Comparison of ENCODE assay signal across 9 mouse cellular contexts in the genomic region with DNA sequence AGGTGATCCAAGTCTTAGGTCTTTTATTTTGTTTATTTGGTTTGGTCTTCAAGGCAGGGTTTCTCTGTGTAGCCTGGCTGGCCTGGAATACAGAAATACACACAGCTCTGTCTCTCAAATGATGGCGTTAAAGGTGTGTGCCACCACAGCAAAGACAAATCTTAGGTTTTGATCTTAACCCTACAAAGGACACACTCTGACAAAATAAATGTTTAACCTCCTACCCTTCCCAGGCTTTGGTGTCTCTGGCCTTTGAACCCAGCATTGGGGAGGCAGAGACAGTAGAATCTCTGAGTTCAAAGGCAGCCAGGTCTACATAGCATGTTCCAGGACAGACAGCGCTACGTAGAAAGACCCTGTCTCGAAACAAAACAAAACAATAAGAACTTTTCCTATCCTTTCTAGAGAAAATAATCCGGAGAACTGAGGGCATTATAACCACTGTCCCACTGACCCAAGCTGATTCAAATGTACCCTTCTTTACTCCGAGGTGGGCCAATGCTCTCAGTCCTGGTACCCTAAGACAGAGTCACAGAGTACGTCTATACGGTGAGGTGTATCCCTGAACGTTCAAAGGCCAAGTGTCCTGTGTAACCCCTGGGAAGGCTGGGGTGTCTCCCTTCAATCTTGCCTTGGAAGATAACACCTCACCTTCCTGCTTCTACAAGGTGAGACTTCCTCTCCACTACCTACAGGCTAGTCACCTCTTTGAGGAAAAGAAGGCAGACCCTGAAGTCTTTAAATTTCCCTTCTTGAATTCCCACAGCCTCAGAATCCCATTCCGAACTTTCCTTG. TPM values are rescaled to one million over a fixed set of nuclear protein-coding genes. Genes with fewer than 3 reads are reported as not detected.
A peak's percentile ranks its signal among the peaks of the same experiment; 100 is the strongest.
DNase-seq lines count a peak whose midpoint lies in the region; ATAC-seq and TF ChIP-seq lines count a peak whose summit lies in the region.
"Had no signal": no experiment of that assay in that cellular context is flagged by ENCODE, and none has a peak within 500 bp of the region (broad histone marks: within the 10 kb centered on the region; RNA-seq: fewer than 3 reads in every experiment).

No protein-coding gene starts in this region.

- H3K27me3 ChIP-seq in kidney, adult 2 months (replicated peaks; ENCODE audit: control insufficient read depth, insufficient read depth, low read length) = no peaks in the 10 kb centered on the region
- peaks cover 16% of the 10 kb centered on the region; the same call in 1 of the 2 replicates for H3K27me3 ChIP-seq in hindbrain, embryonic 13.5 days
- peaks cover 2% of the 10 kb centered on the region; the same call in 1 of the 2 replicates for H3K27me3 ChIP-seq in midbrain, embryonic 13.5 days

- peak; percentile 78 for DNase-seq in kidney, adult 2 months
- no peak for DNase-seq in kidney, postnatal 14 days
- no peak for DNase-seq in retina, postnatal 1 day
- DNase-seq in layer of hippocampus, adult 11-12 months (ENCODE audit: low spot score) = no peak

- H3K27ac ChIP-seq in kidney, adult 2 months (ENCODE audit: insufficient read depth, low read depth, low read length) = peak overlapping the region; percentile 96
- H3K27ac ChIP-seq in brown adipose tissue, adult 24 weeks (replicated peaks; ENCODE audit: low read depth, low read length) = peak overlapping the region; percentile 49
- H3K27ac ChIP-seq in hindbrain, embryonic 13.5 days = no peak overlapping the region
- 0 out of 2 replicates have a peak overlapping the region, but pooled peaks have one; percentile 76 for H3K27ac ChIP-seq in midbrain, embryonic 13.5 days

- H3K4me3 ChIP-seq in kidney, adult 2 months (ENCODE audit: insufficient read depth, low read depth, low read length) = peak overlapping the region; percentile 79
- H3K4me3 ChIP-seq in brown adipose tissue, adult 24 weeks (ENCODE audit: insufficient read depth, low read depth, low read length) = peak overlapping the region; percentile 83
- H3K4me3 ChIP-seq in hindbrain, embryonic 13.5 days = peak overlapping the region; percentile 88
- H3K4me3 ChIP-seq in midbrain, embryonic 13.5 days (replicated peaks) = peak overlapping the region; percentile 73

- no peak for TF ChIP-seq CTCF in kidney, adult 2 months (conservative IDR thresholded peaks at IDR 0.05; ENCODE audit: insufficient read depth, insufficient read length, low read depth, low read length)

- no peaks in the 10 kb centered on the region for H3K36me3 ChIP-seq in kidney, adult 2 months (ENCODE audit: control insufficient read depth, insufficient read depth, low read length)
- peaks cover 6% of the 10 kb centered on the region for H3K36me3 ChIP-seq in hindbrain, embryonic 13.5 days
- H3K36me3 ChIP-seq in midbrain, embryonic 13.5 days = no peaks in the 10 kb centered on the region
- H3K36me3 ChIP-seq: G1E had no signal

- H3K9ac ChIP-seq in hindbrain, embryonic 13.5 days = peak overlapping the region; percentile 93
- H3K9ac ChIP-seq in midbrain, embryonic 13.5 days (replicated peaks) = peak overlapping the region; percentile 85

- peaks cover 45% of the 10 kb centered on the region for H3K4me1 ChIP-seq in kidney, adult 2 months (ENCODE audit: control insufficient read depth, insufficient read depth, low read length)
- peaks cover 35% of the 10 kb centered on the region for H3K4me1 ChIP-seq in brown adipose tissue, adult 24 weeks (ENCODE audit: control insufficient read depth, insufficient read depth, insufficient read length, low read length)
- H3K4me1 ChIP-seq in hindbrain, embryonic 13.5 days (replicated peaks) = peaks cover 43% of the 10 kb centered on the region
- peaks cover 28% of the 10 kb centered on the region for H3K4me1 ChIP-seq in midbrain, embryonic 13.5 days (replicated peaks)

- TF ChIP-seq POLR2A in kidney, adult 2 months (IDR thresholded peaks at IDR 0.05; ENCODE audit: low read depth, low read length) = no peak

- no peak for ATAC-seq in hindbrain, embryonic 13.5 days (ENCODE audit: low FRiP score)
- no peak for ATAC-seq in midbrain, embryonic 13.5 days
- no peak for ATAC-seq in inflammation-experienced regulatory T-cells, adult 6 months

- H3K4me2 ChIP-seq in hindbrain, embryonic 13.5 days = peak overlapping the region; percentile 80
- peak overlapping the region; percentile 63 for H3K4me2 ChIP-seq in midbrain, embryonic 13.5 days (replicated peaks)

- 51% methylated on average over 10 of the region's 10 CpGs for WGBS in kidney, adult 2 months
- 89% methylated on average over 10 of the region's 10 CpGs for WGBS in hindbrain, embryonic 13.5 days
- WGBS in midbrain, embryonic 13.5 days = 87% methylated on average over 10 of the region's 10 CpGs

- no peaks in the 10 kb centered on the region for H3K9me3 ChIP-seq in hindbrain, embryonic 13.5 days
- H3K9me3 ChIP-seq in midbrain, embryonic 13.5 days = no peaks in the 10 kb centered on the region
- H3K9me3 ChIP-seq: G1E had no signal

RNA-seq across cellular contexts. Expression of gene Rab11fip5, which starts 1.2 kb away (rescaled TPM):
- 56.8 and 63.6 TPM in 2 replicates for polyA plus RNA-seq in kidney, adult 2 months (2012; rRNA removed)
- 10.0 and 10.3 TPM in 2 replicates for polyA plus RNA-seq in brown adipose tissue, adult 24 weeks (2012; ENCODE audit: insufficient read depth, insufficient read length, missing spikeins)
- polyA plus RNA-seq in hindbrain, embryonic 13.5 days (2015; fragmentation: Nextera tagmentation; extraction: Ambion mirVana) = 13.7 and 14.8 TPM in 2 replicates
- 12.2 and 12.4 TPM in 2 replicates for polyA plus RNA-seq in midbrain, embryonic 13.5 days (2015; fragmentation: Nextera tagmentation; extraction: Ambion mirVana)
- polyA plus RNA-seq in inflammation-experienced regulatory T-cells, adult 6 months (2017; shearing (Covaris generic)) = under 1 TPM; 0.50 to 0.67 (median 0.66) TPM
- polyA plus RNA-seq: G1E had no signal

RNA-seq across cellular contexts. Expression of gene Sfxn5, which starts 40.0 kb away (rescaled TPM):
- 23.6 and 25.8 TPM in 2 replicates for polyA plus RNA-seq in kidney, adult 2 months (2012; rRNA removed)
- polyA plus RNA-seq in brown adipose tissue, adult 24 weeks (2012; ENCODE audit: insufficient read depth, insufficient read length, missing spikeins) = 51.9 and 66.8 TPM in 2 replicates
- polyA plus RNA-seq in hindbrain, embryonic 13.5 days (2015; fragmentation: Nextera tagmentation; extraction: Ambion mirVana) = 18.3 and 19.6 TPM in 2 replicates
- 12.6 and 13.4 TPM in 2 replicates for polyA plus RNA-seq in midbrain, embryonic 13.5 days (2015; fragmentation: Nextera tagmentation; extraction: Ambion mirVana)
- 1 to 10 TPM; 1.4 to 3.3 (median 2.1) TPM for polyA plus RNA-seq in inflammation-experienced regulatory T-cells, adult 6 months (2017; shearing (Covaris generic))

RNA-seq across cellular contexts. Expression of gene Noto, which starts 50.4 kb away (rescaled TPM):
- not detected in 2 replicates for polyA plus RNA-seq in kidney, adult 2 months (2012; rRNA removed)
- polyA plus RNA-seq in brown adipose tissue, adult 24 weeks (2012; ENCODE audit: insufficient read depth, insufficient read length, missing spikeins) = not detected in 2 replicates
- polyA plus RNA-seq in hindbrain, embryonic 13.5 days (2015; fragmentation: Nextera tagmentation; extraction: Ambion mirVana) = not detected in 2 replicates
- polyA plus RNA-seq in midbrain, embryonic 13.5 days (2015; fragmentation: Nextera tagmentation; extraction: Ambion mirVana) = not detected in 2 replicates
- polyA plus RNA-seq in inflammation-experienced regulatory T-cells, adult 6 months (2017; shearing (Covaris generic)) = under 1 TPM in 1 of 3 experiments, not detected in 2; 0.38 TPM
- polyA plus RNA-seq: G1E had no signal

RNA-seq across cellular contexts. Expression of gene Smyd5, which starts 58.5 kb away (rescaled TPM):
- 16.4 and 18.8 TPM in 2 replicates for polyA plus RNA-seq in kidney, adult 2 months (2012; rRNA removed)
- polyA plus RNA-seq in brown adipose tissue, adult 24 weeks (2012; ENCODE audit: insufficient read depth, insufficient read length, missing spikeins) = 8.3 and 12.7 TPM in 2 replicates
- 58.4 and 59.0 TPM in 2 replicates for polyA plus RNA-seq in hindbrain, embryonic 13.5 days (2015; fragmentation: Nextera tagmentation; extraction: Ambion mirVana)
- 51.2 and 51.5 TPM in 2 replicates for polyA plus RNA-seq in midbrain, embryonic 13.5 days (2015; fragmentation: Nextera tagmentation; extraction: Ambion mirVana)
- polyA plus RNA-seq in inflammation-experienced regulatory T-cells, adult 6 months (2017; shearing (Covaris generic)) = 10 to 100 TPM; 18.7 to 31.4 (median 28.0) TPM
